Mouse (Mus musculus): ENCODE measurements around the gene Gm36079.
"Not testable (repeated sequence)": the region's sequence is repeated elsewhere in the genome, so short reads cannot be mapped to it uniquely, and the experiment has no call there.

The Gm36079 gene

GRCm38 (mm10) chr13:120026911-120027310 lies at the start of gene Gm36079:
Gene Gm36079 (minus strand): TSS chr13:120027011.
- DNase-seq (ENCODE audit: low spot score in 2 of 2), result not testable (repeated sequence)

- DNase-seq (ENCODE audit: low spot score in 2 of 2), result not testable (repeated sequence)
These were observed 44.1 kb upstream of the Gm36079 start for GRCm38 (mm10) chr13:120070878-120071277.

GRCm38 (mm10) chr13:120070012-120070598 lies 43.3 kb upstream of the Gm36079 start:
- DNase-seq (ENCODE audit: low spot score in 2 of 2), result not testable (repeated sequence)

- not testable (repeated sequence) for DNase-seq (ENCODE audit: low spot score in 2 of 2)
These were observed 36.8 kb upstream of the Gm36079 start for GRCm38 (mm10) chr13:120063439-120064089.

- not testable (repeated sequence) for DNase-seq (ENCODE audit: low spot score in 2 of 2)
These were observed 36.1 kb upstream of the Gm36079 start for GRCm38 (mm10) chr13:120062903-120063302.

- not testable (repeated sequence) for DNase-seq (ENCODE audit: low spot score in 2 of 2)
These were observed 25.3 kb upstream of the Gm36079 start, which contains the start of gene Gm21188 for GRCm38 (mm10) chr13:120052085-120052484. Gene Gm21188 (minus strand): TSS chr13:120052194.

GRCm38 (mm10) chr13:120048608-120049007 lies 21.8 kb upstream of the Gm36079 start:
- DNase-seq (ENCODE audit: low spot score in 2 of 2), result not testable (repeated sequence)

GRCm38 (mm10) chr13:120048186-120048585 lies 21.4 kb upstream of the Gm36079 start:
- DNase-seq (ENCODE audit: low spot score in 2 of 2), result not testable (repeated sequence)

- not testable (repeated sequence) for DNase-seq (ENCODE audit: low spot score in 2 of 2)
These were observed 19.8 kb upstream of the Gm36079 start for GRCm38 (mm10) chr13:120046422-120047209.

GRCm38 (mm10) chr13:120041145-120041544 lies 14.3 kb upstream of the Gm36079 start:
- not testable (repeated sequence) for DNase-seq (ENCODE audit: low spot score in 2 of 2)

- DNase-seq (ENCODE audit: low spot score in 2 of 2), result not testable (repeated sequence)
These were observed 11.1 kb upstream of the Gm36079 start for GRCm38 (mm10) chr13:120037881-120038280.

- not testable (repeated sequence) for DNase-seq (ENCODE audit: low spot score in 2 of 2)
These were observed 9.8 kb upstream of the Gm36079 start for GRCm38 (mm10) chr13:120036577-120037115.

GRCm38 (mm10) chr13:120035151-120035550 lies 8.3 kb upstream of the Gm36079 start:
- DNase-seq (ENCODE audit: low spot score in 2 of 2), result not testable (repeated sequence)

GRCm38 (mm10) chr13:120034637-120035036 lies 7.8 kb upstream of the Gm36079 start:
- DNase-seq (ENCODE audit: low spot score in 2 of 2), result not testable (repeated sequence)

- peak in 1 of 2 experiments; percentile 78 for DNase-seq (ENCODE audit: low spot score in 2 of 2)
These were observed 6.8 kb upstream of the Gm36079 start for GRCm38 (mm10) chr13:120033516-120034190.

GRCm38 (mm10) chr13:120031676-120032075 lies 4.9 kb upstream of the Gm36079 start:
- not testable (repeated sequence) for DNase-seq (ENCODE audit: low spot score in 2 of 2)

- not testable (repeated sequence) for DNase-seq (ENCODE audit: low spot score in 2 of 2)
These were observed 557 bp upstream of the Gm36079 start for GRCm38 (mm10) chr13:120027368-120027767.

GRCm38 (mm10) chr13:120026373-120026772 lies 438 bp downstream of the Gm36079 start:
- DNase-seq (ENCODE audit: low spot score in 2 of 2), result not testable (repeated sequence)

- not testable (repeated sequence) for DNase-seq (ENCODE audit: low spot score in 2 of 2)
These were observed 1.2 kb downstream of the Gm36079 start for GRCm38 (mm10) chr13:120025576-120025975.

- not testable (repeated sequence) for DNase-seq (ENCODE audit: low spot score in 2 of 2)
These were observed 1.8 kb downstream of the Gm36079 start for GRCm38 (mm10) chr13:120025004-120025403.

GRCm38 (mm10) chr13:120024581-120024980 lies 2.2 kb downstream of the Gm36079 start:
- DNase-seq (ENCODE audit: low spot score in 2 of 2), result not testable (repeated sequence)
